Mouse (Mus musculus): ENCODE measurements around the gene Cox19. TPM values are rescaled to one million over a fixed set of nuclear protein-coding genes. Genes with fewer than 3 reads are reported as not detected.

Gene Cox19
- polyA plus RNA-seq, 1 experiment, result 10.5 TPM

DNA sequence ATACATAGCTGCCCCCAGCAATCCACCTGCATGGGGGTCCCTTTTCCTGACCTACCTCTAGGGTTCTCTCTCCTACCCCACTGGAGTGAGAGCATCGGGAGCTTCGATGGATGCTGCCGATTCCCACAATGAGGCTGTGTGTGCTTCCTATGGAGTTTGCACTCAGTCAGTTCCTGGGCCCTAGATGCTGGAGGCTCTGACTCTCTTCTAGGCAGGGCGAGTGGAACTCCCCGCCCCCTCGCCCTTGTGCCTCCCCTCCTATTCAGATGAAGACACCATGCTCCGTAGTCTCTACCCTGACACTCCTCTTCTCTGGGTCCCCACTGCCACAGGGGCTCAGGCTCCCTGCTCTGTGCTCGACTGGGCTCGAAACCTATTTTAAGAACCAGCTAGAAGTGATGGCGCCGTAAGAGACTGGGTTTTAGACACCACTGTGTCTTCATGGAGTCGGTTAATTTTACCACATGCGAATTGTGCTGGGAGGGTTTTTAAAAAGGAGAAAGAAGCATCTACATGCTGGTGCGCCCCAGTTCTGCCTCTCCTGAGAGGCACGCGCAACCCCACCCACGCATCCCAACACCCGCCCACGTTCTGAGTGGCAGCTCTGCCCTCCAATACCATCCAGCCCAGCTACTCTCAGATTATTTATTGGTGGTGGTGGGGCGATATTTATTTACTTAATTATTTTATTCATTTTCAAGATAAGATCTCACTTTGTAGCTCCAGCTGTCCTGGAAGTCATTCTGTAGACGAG, 33.3 kb downstream of the Cox19 start:
- H3K36me3 ChIP-seq (ENCODE audit: control insufficient read depth), result no peaks in the 10 kb centered on the region
- H3K27me3 ChIP-seq (ENCODE audit: control insufficient read depth), result no peaks in the 10 kb centered on the region; the same call in 1 of the 2 replicates
- H3K4me1 ChIP-seq (ENCODE audit: control insufficient read depth), result peaks cover 5% of the 10 kb centered on the region
- H3K4me3 ChIP-seq (replicated peaks), result no peak overlapping the region
- TF ChIP-seq TAL1 (IDR thresholded peaks at IDR 0.05; ENCODE audit: low read length) (no peak), GATA1 (IDR thresholded peaks at IDR 0.05; ENCODE audit: low read length) (no peak)
- no peaks in the 10 kb centered on the region for H3K9me3 ChIP-seq (ENCODE audit: control insufficient read depth, low read length)

DNA sequence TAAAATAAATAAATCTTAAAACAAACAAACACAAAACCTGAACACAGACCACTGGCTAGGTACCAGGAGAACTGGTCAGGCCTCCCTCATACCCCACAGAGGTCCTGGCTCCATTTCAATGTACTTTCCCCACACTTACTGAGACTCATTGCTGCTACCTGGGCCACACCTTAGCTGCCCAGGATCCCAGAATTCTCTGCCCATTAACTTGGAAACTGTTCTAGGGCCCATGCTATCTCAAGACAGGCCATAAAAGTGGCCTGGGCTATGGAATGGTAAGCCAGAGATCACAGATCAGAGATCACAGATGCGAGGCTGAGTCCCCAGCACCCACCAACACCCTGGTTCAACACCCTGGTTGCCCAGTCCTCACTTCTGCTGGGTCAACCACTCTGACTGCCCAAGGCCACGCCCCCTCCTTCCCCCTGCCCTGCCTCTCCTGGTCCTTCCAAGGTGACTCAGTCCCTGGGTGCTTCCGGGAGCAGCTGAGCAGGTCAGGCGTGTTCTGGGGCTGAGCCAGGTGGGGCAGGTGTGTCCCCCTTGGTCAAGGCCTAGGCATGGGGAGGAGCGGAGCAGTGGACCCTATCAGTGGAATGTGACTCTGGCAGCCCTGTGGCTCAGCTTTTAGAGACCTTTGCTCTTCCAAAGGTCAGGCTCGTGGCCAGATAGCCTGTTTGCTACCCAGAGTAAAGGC, 34.1 kb downstream of the Cox19 start:
- Histone ChIP-seq H3K36me3 (ENCODE audit: control insufficient read depth) (no peaks in the 10 kb centered on the region), H3K4me3 (replicated peaks) (no peak overlapping the region), H3K9me3 (ENCODE audit: control insufficient read depth, low read length) (no peaks in the 10 kb centered on the region), H3K4me1 (ENCODE audit: control insufficient read depth) (peaks cover 5% of the 10 kb centered on the region), H3K27me3 (ENCODE audit: control insufficient read depth) (no peaks in the 10 kb centered on the region)
- TF ChIP-seq GATA1 (IDR thresholded peaks at IDR 0.05; ENCODE audit: low read length) (no peak), TAL1 (IDR thresholded peaks at IDR 0.05; ENCODE audit: low read length) (no peak)

DNA sequence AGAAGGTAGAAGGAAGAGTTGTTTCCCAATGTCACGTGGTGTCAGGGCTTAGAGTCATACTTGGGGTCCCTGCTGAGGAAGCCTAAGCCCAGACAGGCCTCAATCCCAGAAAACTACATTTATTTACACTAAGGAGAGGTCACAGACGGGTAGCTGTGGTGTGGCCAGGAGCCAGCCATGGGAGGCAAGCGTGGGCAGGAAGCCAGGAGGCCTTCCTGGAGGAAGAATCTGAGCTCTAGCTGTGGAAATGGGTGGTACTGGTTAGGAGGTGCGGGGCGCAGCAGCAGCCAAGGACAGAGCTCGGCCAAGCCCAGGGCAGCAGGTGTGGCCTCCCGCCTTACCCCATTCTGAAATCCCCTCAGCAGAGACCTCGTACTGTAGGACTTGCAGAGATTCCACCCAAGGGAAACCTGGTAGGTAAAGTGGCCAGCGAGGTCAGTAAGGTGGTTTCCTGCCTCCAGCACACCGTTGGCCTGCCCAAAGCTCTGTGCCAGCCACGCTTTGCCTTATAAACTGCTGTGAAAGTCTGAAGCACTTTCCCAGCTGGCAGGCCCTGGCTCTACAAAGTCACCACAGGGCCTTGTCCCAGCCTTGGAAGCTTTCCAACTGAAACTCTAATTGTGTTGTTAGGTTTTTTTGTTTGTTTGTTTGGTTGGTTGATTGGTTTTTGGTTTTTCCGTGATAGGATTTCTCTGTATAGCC, 36.1 kb downstream of the Cox19 start:
- H3K27me3 ChIP-seq (ENCODE audit: control insufficient read depth), result no peaks in the 10 kb centered on the region
- H3K9me3 ChIP-seq (ENCODE audit: control insufficient read depth, low read length), result no peaks in the 10 kb centered on the region
- TF ChIP-seq GATA1 (IDR thresholded peaks at IDR 0.05; ENCODE audit: low read length) (no peak), TAL1 (IDR thresholded peaks at IDR 0.05; ENCODE audit: low read length) (no peak)
- H3K36me3 ChIP-seq (ENCODE audit: control insufficient read depth), result no peaks in the 10 kb centered on the region
- peaks cover 5% of the 10 kb centered on the region for H3K4me1 ChIP-seq (ENCODE audit: control insufficient read depth)
- H3K4me3 ChIP-seq (replicated peaks), result no peak overlapping the region

DNA sequence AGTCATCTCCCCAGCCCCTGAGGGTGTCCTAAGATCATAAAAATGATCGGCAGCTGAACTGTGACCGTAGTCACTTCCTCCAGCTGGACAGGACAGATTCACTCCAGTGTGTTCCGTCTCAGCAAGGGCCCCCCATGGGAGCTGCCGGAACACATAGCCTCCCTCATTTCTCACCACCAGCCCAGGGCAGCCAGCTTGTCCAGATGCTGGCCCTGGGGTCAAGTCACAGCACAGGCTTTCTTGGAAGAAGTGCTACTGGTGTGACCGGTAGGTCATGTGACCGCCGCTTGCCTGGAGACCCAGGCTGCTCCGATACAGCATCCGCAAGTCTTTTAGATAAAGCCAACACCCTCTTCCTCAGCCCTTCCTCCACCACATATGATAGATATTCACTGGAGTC, 37.7 kb downstream of the Cox19 start:
- Histone ChIP-seq H3K4me3 (replicated peaks) (no peak overlapping the region), H3K27me3 (ENCODE audit: control insufficient read depth) (no peaks in the 10 kb centered on the region), H3K9me3 (ENCODE audit: control insufficient read depth, low read length) (no peaks in the 10 kb centered on the region), H3K4me1 (ENCODE audit: control insufficient read depth) (peaks cover 5% of the 10 kb centered on the region), H3K36me3 (ENCODE audit: control insufficient read depth) (no peaks in the 10 kb centered on the region)
- no peak for TF ChIP-seq TAL1 (IDR thresholded peaks at IDR 0.05; ENCODE audit: low read length)
- no peak for TF ChIP-seq GATA1 (IDR thresholded peaks at IDR 0.05; ENCODE audit: low read length)

DNA sequence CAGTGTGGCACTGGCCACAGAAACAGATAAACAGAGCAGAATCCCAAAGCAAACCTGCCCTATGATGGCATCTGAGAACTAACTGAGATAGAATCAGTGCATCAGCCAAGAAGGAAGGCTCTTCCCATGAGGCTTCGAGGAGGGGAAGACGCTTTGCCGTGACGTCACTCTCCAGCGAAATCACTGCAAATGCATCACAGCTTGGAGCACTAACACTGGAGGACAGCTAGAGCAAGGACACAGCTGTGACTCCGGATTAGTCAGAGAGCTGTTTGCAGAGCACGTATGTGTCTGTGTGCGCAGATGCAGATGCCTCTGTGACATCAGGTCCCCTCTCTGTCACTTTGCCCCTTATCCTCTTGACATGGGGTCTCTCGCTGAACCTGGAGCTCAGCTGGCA, 39.4 kb downstream of the Cox19 start:
- Histone ChIP-seq H3K9me3 (ENCODE audit: control insufficient read depth, low read length) (no peaks in the 10 kb centered on the region), H3K4me1 (ENCODE audit: control insufficient read depth) (peaks cover 5% of the 10 kb centered on the region), H3K4me3 (replicated peaks) (no peak overlapping the region), H3K36me3 (ENCODE audit: control insufficient read depth) (no peaks in the 10 kb centered on the region), H3K27me3 (ENCODE audit: control insufficient read depth) (no peaks in the 10 kb centered on the region)
- TF ChIP-seq GATA1 (IDR thresholded peaks at IDR 0.05; ENCODE audit: low read length) (no peak), TAL1 (IDR thresholded peaks at IDR 0.05; ENCODE audit: low read length) (no peak)

DNA sequence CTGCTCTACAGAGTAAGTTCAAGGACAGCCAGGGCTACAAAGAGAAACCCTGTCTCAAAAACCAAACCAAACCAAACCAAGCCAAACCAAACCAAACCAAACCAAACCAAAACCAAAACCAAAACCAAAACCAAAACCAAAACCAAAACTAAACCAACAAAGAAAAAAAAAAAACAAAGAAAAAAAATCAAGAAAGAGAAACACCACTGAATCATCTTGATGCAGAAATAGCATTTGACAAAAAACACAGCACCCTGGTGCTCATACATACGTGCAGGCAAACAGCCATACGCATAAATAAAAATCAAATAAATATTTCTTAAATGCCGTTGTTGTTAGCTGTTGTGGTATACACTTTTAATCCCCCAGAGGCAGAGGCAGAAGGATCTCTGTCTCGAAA, 40.7 kb downstream of the Cox19 start:
- TF ChIP-seq GATA1 (IDR thresholded peaks at IDR 0.05; ENCODE audit: low read length), result no peak
- no peak for TF ChIP-seq TAL1 (IDR thresholded peaks at IDR 0.05; ENCODE audit: low read length)
- no peaks in the 10 kb centered on the region for H3K36me3 ChIP-seq (ENCODE audit: control insufficient read depth)
- H3K27me3 ChIP-seq (ENCODE audit: control insufficient read depth), result no peaks in the 10 kb centered on the region
- no peak overlapping the region for H3K4me3 ChIP-seq (replicated peaks)
- H3K4me1 ChIP-seq (ENCODE audit: control insufficient read depth), result peaks cover 5% of the 10 kb centered on the region
- no peaks in the 10 kb centered on the region for H3K9me3 ChIP-seq (ENCODE audit: control insufficient read depth, low read length)

DNA sequence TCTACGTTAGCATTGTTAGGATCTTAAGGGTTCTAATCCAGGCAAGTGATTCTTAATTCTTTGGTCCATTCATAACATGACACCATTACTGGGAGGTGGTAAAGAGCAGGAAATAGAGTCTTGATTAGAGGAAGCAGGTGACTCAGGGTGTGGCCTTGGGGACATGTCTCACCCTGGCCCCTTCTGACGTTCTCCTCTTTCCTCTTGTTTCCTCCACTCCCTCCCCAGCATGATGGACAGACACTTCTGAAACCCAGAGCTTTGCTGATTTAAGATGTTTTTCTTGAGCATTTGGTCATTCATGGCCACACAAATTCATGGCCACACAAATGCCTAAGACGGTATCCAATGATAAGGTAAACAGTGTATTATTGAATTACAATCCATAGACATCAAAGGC, 41.3 kb downstream of the Cox19 start:
- H3K4me1 ChIP-seq (ENCODE audit: control insufficient read depth), result peaks cover 5% of the 10 kb centered on the region
- no peaks in the 10 kb centered on the region for H3K9me3 ChIP-seq (ENCODE audit: control insufficient read depth, low read length)

DNA sequence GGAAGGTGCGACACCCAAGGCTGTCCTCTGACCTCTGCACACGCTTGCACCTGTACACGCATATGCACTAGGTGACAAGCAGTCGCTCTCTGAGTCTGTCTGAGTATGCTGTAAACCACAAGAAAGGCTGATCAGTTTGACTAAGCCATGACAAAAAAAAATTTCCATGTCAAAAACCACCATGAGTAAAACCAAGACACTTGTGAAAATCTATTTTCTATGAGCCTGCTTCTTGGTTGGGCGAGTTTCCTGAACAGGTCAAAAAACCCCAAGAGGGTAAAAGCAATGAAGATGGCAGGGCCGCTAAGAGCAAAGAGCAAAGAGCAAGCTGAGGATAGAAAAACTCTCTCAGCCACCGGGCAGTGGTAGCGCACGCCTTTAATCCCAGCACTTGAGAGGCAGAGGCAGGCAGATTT, 47.6 kb downstream of the Cox19 start:
- H3K9me3 ChIP-seq (ENCODE audit: control insufficient read depth, low read length), result no peaks in the 10 kb centered on the region
- H3K4me1 ChIP-seq (ENCODE audit: control insufficient read depth), result no peaks in the 10 kb centered on the region; the same call in 1 of the 2 replicates
- no peaks in the 10 kb centered on the region for H3K36me3 ChIP-seq (ENCODE audit: control insufficient read depth)
- no peaks in the 10 kb centered on the region for H3K27me3 ChIP-seq (ENCODE audit: control insufficient read depth)
- no peak for TF ChIP-seq TAL1 (IDR thresholded peaks at IDR 0.05; ENCODE audit: low read length)
- TF ChIP-seq GATA1 (IDR thresholded peaks at IDR 0.05; ENCODE audit: low read length), result no peak
- no peak overlapping the region for H3K4me3 ChIP-seq (replicated peaks)

More for the DNA sequence above, 41.3 kb downstream of the Cox19 start:
- no peaks in the 10 kb centered on the region for H3K36me3 ChIP-seq (ENCODE audit: control insufficient read depth)
- H3K27me3 ChIP-seq (ENCODE audit: control insufficient read depth), result no peaks in the 10 kb centered on the region
- no peak overlapping the region for H3K4me3 ChIP-seq (replicated peaks)
- TF ChIP-seq GATA1 (IDR thresholded peaks at IDR 0.05; ENCODE audit: low read length), result no peak
- TF ChIP-seq TAL1 (IDR thresholded peaks at IDR 0.05; ENCODE audit: low read length), result no peak

DNA sequence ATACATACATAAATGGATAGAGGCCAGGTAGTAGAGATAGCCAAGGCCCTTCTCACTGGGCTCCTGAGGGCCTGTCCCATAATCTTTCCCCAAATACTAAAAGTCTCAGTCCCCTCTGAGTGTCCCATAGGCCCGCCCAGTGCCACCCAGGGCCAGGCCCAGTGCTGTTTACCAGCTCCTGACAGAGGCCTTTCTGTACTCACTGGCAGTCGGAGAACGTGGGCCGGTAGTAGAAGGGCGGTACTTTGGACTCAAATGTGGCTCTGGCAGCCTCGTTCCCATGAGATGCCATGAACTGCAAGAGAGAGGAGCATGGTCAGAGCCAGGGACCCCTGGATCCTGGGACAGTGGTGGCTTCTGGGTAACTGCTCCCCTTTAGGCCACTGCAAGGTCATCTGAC, 49.1 kb downstream of the Cox19 start:
- TF ChIP-seq TAL1 (IDR thresholded peaks at IDR 0.05; ENCODE audit: low read length) (no peak), GATA1 (IDR thresholded peaks at IDR 0.05; ENCODE audit: low read length) (no peak)
- Histone ChIP-seq H3K9me3 (ENCODE audit: control insufficient read depth, low read length) (no peaks in the 10 kb centered on the region), H3K4me3 (replicated peaks) (no peak overlapping the region), H3K36me3 (ENCODE audit: control insufficient read depth) (no peaks in the 10 kb centered on the region), H3K27me3 (ENCODE audit: control insufficient read depth) (no peaks in the 10 kb centered on the region), H3K4me1 (ENCODE audit: control insufficient read depth) (no peaks in the 10 kb centered on the region; the same call in 1 of the 2 replicates)
